Mouse (Mus musculus) bone marrow macrophage, adult 2 months (primary cell): ENCODE results near the gene Eif3b.

Experiments
- CTCF ChIP-seq: IDR thresholded peaks from 2 replicates; pipeline ENCODE4 v1.5.1; 2012; ENCODE audit warnings: low read depth, mild to moderate bottlenecking, low read length, moderate library complexity
- POLR2A ChIP-seq: IDR thresholded peaks from 2 replicates; pipeline ENCODE4 v1.6.1; 2012; ENCODE audit warnings: mild to moderate bottlenecking, low read depth, low read length, borderline replicate concordance

GRCm38 (mm10) chr5:140418106-140418488 is 1.0 kb upstream of the Eif3b start:
- TF ChIP-seq CTCF (no peak), POLR2A (no peak)
